Mouse (Mus musculus) gastrocnemius, postnatal 14 days (tissue): ENCODE results near the gene Cpsf6. TPM values are rescaled to one million over a fixed set of nuclear protein-coding genes. Genes with fewer than 3 reads are reported as not detected.

Experiments used
- DNase-seq: peaks from one replicate; pipeline ENCODE4 v3.0.0; 2021; ENCODE audit warnings: mixed read lengths
- intact Hi-C: fragments of 180-260 bp; cut with DNase I; formaldehyde crosslinking; loops from one replicate; pipeline ENCODE4 v1.15.1; 2025; ENCODE audit warnings: low total_unique reads
- long read RNA-seq, 2 experiments: library from polyadenylated mRNA; stranded (forward); transcript quantifications; one replicate each; pipeline ENCODE4 v2.0.0; 2021
- total RNA-seq, 2 experiments: library from RNA; stranded (reverse); gene quantifications; 2 replicates each; pipeline ENCODE4 v1.2.3; 2021

Gene Cpsf6
- total RNA-seq = 10 to 100 TPM; 25.3 to 29.0 TPM
- long read RNA-seq, experiment 1, full-length matches to known transcripts = 15 of 23 reads
- long read RNA-seq, experiment 1, partial matches to known transcripts = 3 of 23 reads
- long read RNA-seq, experiment 1, other reads (novel, unspliced or antisense) = 5 of 23 reads
- long read RNA-seq, experiment 2, full-length matches to known transcripts = 14 of 26 reads
- long read RNA-seq, experiment 2, partial matches to known transcripts = 4 of 26 reads
- long read RNA-seq, experiment 2, other reads (novel, unspliced or antisense) = 8 of 26 reads

DNA sequence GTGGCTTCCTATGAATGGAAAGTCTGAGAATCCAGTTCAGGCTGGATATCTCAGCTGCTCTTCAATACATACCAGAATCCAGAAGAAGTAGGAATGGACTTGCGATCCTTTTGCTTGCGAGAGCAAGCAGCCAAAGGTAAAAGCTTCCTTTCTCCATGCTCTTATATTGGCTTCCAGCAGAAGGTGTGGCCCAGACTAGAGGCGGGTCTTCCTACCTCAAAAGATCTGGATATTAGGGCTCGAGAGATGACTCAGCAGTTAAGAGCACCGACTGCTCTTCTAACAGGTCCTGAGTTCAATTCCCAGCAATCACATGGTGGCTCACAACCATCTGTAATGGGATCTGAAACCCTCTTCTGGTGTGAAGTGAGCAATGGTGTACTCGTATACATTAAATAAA, at the start of gene Cpsf6:
Gene Cpsf6, minus strand, starts transcription at position 108 of the 400 bp plus-strand sequence.
- intact Hi-C loops = loop anchor here (10.0 kb wide), 1 partner anchor 55 kb away; no protein-coding TSS in a partner anchor
- no peak for DNase-seq

DNA sequence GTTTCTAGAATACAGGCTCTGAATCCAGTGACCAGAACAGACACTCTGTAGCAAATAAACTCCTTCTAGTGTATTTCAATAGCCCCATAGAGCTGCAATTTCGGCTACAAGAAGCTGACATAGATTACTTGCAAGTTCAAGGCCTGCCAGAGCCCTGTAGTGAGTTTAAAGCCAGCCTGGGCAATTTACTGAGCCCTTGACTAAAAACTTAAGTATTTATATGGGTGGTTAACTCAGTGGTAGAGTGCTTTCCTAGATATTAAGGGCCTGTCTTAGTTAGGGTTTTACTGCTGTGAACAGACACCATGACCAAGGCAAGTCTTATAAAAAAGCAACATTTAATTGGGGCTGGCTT, 46.8 kb upstream of the Cpsf6 start:
- no peak for DNase-seq
- intact Hi-C loops = no loop called here

DNA sequence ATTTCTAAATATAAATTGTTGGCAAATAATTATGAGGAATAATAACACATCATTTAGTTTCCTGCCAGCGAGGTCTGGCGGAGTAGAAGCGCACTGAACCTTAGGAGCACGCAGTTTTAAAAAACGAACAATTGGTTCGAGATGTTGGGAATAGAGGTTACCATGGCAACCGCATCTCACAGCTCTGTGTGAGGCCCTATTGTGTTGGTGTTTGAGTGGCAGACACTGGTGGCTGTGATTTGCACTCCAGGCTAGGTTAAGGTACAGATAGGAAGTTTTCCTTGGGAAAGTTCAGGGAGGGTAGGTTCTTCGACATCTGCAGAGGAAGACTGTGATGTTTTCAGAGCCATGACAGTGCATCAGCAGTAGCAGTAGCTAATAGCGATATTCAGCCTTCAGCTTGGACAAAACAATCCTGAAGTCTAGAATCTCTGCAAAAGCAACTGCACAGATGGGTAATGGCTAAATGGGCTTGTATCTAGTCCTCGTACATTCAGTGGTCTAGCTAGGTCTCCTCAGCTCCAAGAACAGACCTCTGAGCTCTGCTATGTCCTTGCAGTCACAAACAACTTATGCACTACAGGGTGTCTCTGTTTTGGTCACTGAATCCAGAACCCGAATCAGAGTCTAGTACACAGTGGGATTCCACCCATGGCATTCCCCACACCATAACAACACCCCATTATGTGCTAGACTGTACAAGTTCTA, 46.2 kb upstream of the Cpsf6 start:
- DNase-seq = no peak
- intact Hi-C loops = no loop called here

DNA sequence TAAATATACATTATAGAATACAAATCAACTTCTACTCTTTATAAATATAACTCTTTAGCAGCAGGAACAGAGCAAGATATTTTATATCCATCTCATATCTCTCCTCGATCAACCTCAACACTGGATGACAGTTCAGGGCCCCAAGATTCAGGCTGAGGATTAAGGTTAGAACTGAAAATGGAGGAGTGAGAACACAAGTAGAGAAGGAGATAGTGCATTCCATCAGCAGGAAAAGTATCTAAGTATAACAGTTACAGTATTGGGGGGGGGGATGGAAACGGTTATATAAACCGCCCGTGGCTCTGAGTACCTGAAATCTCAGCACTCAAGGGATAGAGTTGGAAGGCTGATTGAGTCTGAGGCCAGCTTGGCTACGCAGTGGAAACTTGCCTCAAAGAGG, 45.2 kb upstream of the Cpsf6 start:
- DNase-seq = no peak
- intact Hi-C loops = no loop called here

DNA sequence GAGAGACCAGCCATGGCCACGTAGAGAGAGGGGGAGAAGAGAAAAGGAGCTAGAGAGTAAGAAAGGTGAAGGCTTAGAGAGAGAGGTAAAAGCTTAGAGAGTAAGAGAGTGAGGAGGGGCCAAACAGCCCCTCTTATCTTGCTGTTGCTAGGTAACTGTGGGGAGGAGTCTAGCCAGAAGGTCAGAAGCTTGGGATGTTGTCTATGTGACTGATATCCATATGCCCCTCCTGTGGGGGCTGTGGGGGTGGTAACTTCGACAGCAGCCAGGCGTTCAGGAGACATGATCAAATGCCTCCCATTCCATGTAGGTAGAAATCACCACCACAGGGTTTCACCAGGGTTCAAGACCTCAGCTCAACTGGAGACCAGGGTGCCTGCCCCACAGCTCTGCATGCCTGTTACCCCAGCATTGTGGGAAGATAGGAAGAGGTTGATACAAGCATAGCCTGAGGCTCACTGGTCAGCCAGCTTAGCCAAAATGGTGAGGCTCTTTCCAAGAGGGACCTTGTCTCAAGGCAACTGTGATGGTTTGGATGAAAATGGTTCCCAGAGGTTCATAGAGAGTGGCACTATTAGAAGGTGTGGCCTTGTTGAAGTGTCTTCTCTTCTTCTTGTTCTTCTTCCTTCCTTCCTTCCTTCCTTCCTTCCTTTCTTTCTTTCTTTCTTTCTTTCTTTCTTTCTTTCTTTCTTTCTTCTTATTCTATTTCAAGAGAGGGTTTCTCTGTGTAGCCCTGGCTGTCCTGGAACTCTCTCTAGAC, 44.5 kb upstream of the Cpsf6 start:
- no peak for DNase-seq
- intact Hi-C loops = no loop called here

DNA sequence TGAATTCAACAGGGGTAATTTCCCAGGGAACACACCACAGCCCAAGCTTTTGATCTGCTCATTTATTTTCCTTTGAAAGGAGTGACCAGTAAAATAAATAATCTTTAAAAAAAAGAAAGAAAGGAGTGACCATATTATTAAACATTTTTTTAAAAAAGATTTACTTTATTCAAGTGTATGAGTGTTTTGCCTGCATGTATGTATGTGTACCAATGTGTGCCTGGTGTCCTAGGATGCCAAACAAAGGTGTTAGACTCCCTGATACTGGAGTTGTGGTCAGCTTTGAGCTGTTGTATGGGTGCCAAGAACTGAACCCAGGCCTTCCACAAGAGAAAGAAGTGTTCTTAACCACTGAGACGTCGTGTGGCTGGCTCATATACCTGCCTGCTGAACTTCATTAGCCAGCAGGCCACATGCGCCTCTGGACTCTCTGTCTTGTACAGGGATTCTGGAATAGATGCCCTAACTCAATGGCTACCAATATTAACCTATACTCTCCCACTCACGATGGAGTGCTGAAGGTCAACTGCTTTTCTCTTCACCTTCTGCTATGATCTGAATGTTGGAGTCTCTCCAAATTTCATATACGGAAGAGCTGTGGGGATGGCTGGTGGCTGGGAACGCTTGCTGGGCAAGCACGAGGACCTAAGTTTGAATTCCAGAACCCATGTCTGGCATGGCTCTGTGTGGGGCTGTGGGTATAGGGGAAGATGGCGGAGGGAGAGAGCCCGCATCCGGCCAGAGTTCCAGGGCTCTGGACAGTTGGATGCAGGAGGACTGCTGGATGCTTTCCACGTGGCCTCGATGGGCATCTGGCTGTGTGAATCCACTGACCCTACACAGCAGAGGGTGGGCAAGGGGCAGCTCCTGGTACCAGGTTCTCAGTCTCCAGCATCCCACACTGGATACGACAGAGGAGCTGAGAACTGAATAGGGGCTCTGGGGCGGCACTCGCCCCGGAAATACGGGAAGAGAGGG, 43.5 kb upstream of the Cpsf6 start:
- no peak for DNase-seq
- intact Hi-C loops = no loop called here

DNA sequence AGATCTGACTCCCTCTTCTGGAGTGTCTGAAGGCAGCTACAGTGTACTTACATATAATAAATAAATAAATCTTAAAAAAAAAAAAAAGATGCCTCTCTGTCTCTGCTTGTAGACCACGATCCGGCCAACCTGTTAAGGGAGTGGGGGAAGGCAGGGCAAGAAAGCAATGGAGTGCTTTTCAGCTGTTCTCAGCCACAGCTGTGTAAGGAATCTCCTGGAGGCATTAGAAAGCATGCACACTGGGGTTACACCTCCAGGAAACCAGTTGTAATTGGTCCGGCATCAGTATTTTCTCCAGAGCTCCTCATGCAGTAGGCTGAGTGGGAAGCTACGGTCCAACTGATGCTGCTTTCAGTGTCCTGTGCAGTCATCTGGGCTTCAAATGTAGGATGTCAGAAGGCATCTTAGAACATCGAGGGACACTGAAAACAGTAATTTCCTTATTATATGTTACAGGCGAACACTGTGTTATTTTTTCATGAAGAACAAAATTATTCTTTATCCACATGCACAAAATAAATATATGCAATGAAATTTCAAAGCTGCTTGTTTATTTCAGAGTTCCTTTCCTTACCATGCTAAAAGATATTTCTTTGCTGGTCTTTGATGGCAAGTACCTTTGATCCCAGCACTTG, 42.5 kb upstream of the Cpsf6 start:
- intact Hi-C loops = no loop called here
- DNase-seq = no peak

DNA sequence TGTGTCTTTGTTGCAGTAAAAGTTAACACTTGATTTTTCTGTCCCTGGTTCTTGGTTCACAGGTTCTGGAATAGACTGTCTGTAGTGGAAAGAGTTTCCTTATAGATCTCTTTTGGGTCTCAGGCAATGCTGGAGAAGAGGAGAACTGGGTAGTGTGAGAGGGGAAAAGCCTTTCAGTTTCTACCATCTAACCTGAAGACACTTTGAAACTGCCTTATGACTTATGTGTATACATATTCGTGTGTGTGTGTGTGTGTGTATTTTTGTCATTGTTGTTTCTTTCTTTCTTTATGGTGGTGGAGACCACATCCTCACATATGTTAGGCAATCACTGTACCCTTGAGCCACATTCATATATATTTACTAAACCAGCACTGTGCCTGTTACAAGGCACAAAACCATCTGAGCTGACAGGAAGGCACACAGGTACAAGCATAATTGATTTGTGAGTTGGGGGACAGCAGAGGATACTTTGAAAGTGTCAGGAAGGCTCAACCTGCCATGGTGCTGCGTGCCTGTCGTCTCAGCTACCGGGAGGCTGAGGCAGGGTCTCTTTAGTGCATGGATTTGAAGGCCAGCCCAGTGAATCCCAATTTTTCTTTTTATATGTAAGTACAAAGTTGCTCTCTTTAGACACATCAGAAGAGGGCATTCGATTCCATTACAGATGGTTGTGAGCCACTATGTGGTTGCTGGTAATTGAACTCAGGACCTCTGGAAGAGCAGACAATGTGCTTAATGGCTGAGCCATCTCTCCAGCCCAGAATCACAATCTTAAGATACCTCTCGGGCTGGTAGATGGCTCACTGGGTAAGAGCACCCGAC, 41.7 kb upstream of the Cpsf6 start:
- intact Hi-C loops = no loop called here
- no peak for DNase-seq

DNA sequence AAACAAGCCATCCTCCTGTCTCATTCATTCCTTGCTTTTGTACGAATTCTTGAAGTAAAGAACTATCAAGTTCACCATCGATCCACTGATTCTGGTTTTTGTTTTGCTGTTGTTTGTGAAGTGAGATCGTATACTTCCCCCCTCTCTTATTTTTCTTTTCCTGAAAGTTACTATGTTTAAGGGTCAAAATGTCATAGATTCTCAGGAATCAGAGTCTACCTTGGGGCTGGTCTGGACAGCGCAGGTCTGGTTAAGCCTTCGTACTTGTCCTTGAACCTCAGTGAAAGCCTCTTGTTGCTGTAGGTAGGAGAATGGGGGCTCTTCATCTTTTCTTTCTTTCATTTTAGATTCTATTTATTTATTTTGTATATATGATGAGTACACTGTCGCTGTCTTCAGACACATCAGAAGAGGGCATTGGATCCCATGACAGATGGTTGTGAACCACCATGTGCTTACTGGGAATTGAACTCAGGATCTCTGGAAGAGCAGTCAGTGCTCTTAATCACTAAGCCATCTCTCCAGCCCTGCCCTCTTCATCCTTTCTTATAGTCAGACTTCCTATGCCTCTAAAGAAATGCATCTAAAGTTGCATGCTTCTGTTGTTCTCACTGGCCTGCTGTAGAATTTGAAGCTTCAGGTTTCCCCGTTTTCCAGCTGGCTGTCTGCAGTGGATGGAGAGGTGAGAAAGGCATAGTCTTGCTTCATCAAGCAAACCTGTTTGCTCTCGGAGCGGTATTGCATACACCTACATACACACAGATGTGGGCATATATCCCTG, 40.9 kb upstream of the Cpsf6 start:
- intact Hi-C loops = no loop called here

DNA sequence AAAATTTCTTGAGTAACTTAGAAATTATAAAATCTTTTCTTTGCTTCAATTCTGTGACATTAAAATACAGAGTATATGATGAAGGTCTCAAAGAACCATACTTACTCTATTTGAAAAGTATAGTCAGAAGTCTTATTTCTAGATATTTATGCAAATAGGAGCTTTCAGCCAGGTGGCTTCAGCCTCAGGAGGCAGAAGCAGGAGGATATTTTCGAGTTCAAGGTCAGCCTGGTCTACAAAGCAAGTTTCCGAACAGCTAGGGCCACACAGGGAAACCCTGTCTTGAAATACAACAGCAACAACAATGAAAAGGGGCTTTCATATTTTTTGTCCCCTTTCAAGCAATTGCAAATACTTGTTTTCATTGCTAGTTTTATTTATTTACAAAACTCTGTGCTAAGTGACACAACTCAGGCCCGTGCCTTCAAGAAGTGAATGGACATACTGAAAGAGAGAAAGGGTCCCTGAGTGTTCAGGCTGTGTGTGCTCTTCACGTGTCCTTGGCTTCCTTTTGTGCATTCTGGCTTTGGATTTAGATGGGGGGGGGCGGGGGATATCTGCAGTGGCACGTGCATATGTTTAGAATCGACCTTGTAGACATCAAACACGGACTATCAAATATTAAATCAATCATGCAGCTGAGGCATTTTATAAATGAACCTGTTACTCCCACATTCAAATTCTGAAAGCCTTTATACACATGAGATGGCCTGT, 39.9 kb upstream of the Cpsf6 start:
- no peak for DNase-seq
- intact Hi-C loops = no loop called here

More for the DNA sequence above, 40.9 kb upstream of the Cpsf6 start:
- DNase-seq = no peak

DNA sequence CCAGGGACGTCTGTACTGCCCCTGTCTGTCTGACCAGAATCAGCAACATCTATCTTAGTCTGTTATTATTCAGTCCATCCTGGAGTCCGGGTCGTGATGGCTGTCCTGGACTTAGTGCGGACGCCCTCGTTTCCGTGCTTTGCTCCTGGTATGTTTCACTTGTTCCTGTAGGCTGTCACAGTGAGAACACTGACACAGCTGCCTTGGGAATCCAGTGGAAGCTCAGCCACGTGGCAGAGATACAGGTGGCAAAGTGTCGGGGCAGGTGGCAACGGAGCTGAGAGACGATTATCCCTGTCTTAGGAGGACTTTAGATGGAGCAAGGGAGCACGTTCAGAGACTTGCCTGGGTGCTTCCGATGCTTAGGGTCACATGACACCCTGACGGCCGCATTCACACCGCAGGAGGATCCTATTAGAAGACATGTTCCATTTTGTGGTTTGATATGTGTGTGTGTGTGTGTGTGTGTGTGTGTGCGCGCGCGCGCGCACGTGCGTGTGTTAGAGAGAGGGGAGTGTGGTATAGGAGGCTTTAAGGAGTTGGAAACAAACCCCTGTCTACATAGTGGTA, 38.9 kb upstream of the Cpsf6 start:
- DNase-seq = no peak
- intact Hi-C loops = no loop called here

DNA sequence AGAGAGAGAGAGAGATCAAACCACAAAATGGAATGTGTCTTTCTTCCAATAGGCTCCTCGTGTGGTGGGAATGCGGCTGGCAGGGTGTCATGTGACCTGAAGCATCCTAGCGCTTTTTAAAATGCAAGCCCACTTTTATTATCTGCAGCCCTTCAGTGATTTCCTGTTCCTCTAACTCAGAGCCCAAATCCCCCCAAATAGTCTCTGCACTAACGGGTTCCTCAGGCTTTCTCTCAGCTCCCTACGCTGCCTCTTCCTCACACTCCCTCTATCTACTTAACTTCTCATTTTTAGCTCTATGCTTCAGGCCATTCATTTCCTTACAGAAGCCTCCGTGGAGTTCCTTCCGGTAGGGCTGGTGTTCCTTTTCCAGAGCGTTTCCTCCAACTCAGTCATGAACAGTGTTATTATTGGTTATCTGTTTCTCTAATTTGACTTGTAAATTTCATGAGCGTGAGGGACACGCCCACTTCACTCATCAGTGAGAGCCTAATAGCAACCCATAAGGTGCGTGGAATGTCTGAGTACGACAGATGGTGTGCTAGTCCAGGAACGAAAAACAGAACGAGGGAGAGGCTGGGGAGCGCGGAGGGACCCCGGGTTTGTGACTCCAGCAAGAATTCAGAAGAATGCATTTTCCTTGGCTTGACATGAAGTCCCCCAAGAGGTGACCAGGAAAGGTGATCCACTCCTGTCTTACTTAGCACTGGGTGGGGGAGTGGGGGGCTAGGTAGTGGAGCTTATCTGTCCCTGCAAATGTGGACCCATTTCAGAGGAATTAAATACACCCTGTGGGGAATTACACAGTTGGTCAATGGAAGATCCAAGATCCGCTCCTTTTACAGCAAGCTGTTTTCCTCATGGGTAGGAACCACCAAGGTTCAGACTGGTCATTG, 38.2 kb upstream of the Cpsf6 start:
- DNase-seq = no peak
- intact Hi-C loops = no loop called here

DNA sequence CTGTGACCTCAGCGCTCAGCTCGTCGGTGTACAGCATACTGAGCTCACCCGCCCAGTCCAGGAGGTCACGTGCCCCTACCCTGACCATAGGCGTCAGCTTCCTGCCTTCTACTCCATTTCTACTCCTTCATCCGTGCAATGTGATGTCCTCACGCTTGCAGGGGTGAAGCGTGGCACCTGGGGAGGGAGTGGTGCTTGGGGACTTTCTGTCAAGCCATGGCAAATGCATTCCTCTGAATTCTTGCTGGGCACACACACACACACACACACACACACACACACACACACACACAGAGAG, 37.6 kb upstream of the Cpsf6 start:
- intact Hi-C loops = no loop called here
- DNase-seq = no peak

DNA sequence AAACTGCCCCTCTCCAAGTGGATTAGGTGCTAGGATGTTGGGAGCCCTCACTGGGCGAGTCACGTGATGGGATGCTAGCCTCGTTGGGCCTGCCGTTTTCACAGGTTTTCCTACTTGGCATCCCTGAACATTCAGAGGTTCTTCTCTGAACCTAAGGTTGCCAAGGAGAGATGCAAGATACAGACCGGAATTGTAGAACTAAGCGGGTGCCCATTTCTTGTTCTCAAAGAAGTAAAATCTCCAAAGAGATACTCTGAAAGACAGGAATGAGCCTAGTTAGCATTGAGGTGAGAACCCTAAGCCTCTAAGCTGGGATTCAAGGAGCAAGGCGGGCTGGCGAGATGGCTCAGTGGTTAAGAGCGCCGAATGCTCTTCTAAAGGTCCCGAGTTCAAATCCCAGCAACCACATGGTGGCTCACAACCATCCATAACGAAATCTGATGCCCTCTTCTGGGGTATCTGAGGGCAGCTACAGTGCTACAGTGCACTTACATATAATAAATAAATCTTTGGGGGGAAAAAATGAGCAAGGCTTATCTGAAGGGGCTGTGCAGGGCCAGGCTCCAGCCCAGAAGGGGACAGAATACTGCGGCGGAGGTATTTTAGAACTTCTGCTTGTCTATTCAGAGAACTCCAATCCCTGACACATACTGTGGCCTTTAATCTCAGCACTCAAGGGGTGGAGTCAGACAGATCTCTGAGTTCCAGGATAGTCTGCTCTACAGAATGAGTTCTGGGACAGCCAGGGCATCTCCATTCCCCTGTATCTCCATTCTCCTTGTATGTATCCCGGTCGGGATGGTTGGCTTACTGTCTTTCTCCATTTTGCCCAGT, 37.0 kb upstream of the Cpsf6 start:
- intact Hi-C loops = no loop called here

DNA sequence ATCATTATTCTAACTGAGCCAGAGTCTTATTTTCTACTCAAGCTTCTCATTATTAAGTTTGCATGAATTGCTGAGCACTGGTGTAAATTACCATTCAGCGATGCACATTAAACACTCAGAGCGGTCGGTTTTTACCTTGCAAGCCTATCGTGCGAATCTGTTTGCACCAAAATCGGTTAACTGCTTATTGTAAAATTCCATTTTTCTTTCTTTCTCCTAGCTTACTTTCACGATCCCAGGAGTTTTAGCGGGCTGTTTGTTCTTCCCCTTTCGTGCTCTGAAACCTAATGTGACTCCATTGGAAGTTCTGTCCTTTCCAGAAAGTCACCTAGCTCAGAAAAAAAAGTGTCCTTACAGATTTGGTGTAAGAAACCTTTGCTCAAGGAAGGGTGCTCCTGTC, 36.3 kb upstream of the Cpsf6 start:
- DNase-seq = no peak
- intact Hi-C loops = no loop called here

More for the DNA sequence above, 37.0 kb upstream of the Cpsf6 start:
- no peak for DNase-seq
